Mouse (Mus musculus): ENCODE measurements around the gene Wiz. TPM values are rescaled to one million over a fixed set of nuclear protein-coding genes. Genes with fewer than 3 reads are reported as not detected.

Wiz gene
- polyA plus RNA-seq (2012; ENCODE audit: low replicate concordance) = 65.0 and 91.1 TPM in 2 replicates

DNA sequence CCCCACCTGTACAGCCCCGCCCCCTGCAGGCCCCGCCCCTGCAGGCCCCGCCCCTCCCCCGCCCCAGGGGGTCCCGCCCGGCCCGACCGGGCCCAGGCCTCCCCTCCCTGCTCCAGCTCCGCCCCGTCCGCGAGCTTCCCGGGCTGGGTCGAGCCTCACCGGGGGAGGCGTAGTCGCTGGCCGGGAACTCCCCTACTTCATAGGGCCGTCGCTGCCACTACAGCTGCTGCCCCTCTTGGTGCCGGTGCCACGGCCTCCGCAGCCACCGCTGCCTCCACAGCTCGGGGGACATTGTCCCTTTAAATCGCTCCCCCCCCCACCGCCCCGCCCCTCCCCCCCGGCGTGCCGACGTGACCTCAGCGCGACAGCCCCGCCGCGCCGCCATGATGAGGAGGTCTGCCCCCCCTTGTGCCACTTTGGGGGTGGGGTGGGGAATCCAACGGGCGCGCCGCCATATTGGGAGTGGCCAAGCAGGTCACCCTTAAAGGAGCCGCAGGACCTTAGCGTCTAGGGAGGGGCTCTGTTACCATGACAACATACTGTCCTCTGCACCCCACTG lies at the start of gene Wiz:
Gene Wiz, minus strand, starts transcription at position 339 of the 559 bp plus-strand sequence.

DNA sequence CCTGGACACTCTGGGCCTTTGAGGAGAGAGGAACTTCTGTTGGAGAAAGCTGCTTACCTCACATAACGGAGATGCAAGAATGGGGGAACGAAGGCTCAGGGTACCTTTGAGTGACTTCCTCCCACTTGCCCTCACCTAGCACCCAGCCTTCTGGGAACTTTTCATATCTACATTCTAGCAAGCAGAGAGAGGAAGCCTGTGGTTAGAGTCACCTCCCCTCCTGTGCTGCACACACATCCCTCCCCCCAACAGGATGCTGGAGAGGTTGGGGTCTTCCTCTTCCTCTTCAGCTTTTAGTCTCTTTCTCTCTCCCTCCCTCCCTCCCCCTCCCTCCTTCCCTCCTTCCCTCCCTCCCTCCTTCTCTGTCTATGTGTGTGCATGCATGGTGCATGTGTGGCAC lies 34.8 kb upstream of the Wiz start, which contains the start of gene Pglyrp2:
Gene Pglyrp2, minus strand, starts transcription at position 134 of the 400 bp plus-strand sequence.

DNA sequence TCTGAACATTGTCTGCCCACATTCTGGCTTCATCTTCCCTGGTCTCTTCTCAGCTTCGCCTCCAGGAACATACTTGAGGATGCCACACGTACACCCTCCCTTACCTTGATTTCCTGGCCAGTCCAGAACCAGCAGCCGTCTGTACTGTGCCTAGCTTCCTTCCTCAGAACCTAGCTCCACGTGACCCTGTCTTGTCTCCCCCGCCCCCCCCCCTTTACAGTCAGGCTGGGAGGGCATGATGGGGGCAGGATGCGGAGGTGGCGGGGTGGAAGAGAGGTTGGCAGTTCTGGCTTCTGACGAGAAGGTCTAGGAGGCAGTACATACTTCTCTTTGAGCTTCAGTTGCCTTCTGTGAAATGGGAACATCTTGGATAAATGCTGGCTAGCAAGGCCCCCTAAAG lies 14.2 kb upstream of the Wiz start, which contains the start of gene Rasal3:
Gene Rasal3, minus strand, starts transcription at position 167 of the 400 bp plus-strand sequence.

DNA sequence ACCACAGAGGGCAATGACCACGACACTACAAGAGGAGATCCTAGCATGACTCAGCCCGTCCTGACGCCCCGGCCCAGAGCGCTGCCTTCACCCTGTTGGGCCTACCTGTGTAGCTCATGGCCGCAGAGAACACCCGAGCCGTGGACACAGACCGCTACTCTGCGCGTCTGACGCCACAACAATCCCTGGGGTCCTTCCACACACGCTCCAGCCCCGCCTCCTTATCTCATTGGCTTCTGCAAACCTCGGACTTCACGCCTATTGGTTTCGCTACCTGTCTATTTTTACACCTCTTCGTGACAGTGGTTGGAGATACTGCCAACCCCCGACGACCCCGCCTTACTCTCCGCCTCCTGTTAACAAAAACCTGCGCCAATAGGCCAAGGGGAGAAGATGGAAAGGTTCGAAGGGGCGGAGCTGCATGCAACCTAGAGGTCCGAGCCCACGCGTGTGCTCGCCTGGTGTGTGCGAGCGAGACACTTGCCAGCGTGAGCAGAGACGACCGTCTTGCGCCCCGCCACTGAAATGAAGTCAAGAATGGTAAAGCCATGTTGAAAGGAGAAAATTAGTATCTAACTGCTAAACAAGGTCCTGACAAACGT lies 38.8 kb downstream of the Wiz start, which contains the start of gene Akap8l:
Gene Akap8l, minus strand, starts transcription at position 226 of the 602 bp plus-strand sequence.

DNA sequence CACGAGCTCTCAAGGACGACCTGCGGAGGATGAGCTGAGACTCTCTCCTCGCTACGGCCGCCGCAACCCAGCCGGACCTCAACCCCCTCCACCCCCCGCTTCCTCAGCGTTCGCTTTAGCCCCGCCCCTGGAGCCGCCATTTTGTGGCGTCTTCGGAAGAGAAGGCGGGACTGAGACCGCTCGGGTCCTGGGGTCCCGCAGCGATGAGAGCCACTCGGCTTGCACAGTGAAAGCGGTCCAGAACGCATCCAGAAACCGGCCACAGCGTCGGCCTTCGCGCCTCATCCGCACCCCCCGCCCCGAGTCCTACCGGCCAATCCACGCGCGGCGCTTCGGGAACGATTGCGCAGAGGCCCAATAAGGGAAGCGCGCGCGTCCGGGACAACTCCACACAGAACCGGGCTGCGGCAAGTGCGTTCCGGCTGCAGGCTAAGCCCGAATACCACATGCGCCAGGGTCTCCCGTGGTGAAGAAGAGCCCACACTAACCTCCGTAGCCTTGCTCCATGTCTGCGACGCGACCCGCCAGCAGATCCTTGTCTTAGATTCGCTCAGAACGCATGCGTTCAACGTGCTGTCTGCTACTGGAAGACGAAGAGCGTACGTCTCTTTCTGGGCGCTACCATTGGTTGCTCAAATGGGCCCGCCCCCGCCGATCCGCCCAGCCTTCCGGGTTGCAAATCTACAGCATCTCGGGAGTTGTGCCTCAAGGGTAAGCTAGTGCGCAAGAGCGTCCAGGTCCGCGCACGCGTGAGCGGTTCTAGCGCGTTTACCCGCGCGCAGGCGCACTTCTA lies 68.4 kb downstream of the Wiz start, which contains the start of gene Akap8:
Gene Akap8, minus strand, starts transcription at position 642 of the 793 bp plus-strand sequence.

Other genes starting within 250 kb of the Wiz start
- gene Notch3, start 222.6 kb downstream of the Wiz start, polyA plus RNA-seq (2012; ENCODE audit: low replicate concordance) = 1.2 and 4.5 TPM in 2 replicates
- not detected in 2 replicates for gene Ephx3, start 199.9 kb downstream of the Wiz start, polyA plus RNA-seq (2012; ENCODE audit: low replicate concordance)
- gene Brd4, start 104.7 kb downstream of the Wiz start, polyA plus RNA-seq (2012; ENCODE audit: low replicate concordance) = 216 and 300 TPM in 2 replicates
- gene Akap8, start 68.2 kb downstream of the Wiz start, polyA plus RNA-seq (2012; ENCODE audit: low replicate concordance) = 397 and 498 TPM in 2 replicates
- 219 and 519 TPM in 2 replicates for gene Akap8l, start 38.8 kb downstream of the Wiz start, polyA plus RNA-seq (2012; ENCODE audit: low replicate concordance)
- gene Rasal3, start 14.1 kb upstream of the Wiz start, polyA plus RNA-seq (2012; ENCODE audit: low replicate concordance) = 143 and 237 TPM in 2 replicates
- gene Pglyrp2, start 34.7 kb upstream of the Wiz start, polyA plus RNA-seq (2012; ENCODE audit: low replicate concordance) = 39.2 and 48.5 TPM in 2 replicates
- 0.22 TPM in 1 of 2 replicates, not detected in the other for gene Cyp4f39, start 63.3 kb upstream of the Wiz start, polyA plus RNA-seq (2012; ENCODE audit: low replicate concordance)
- 1.8 and 3.3 TPM in 2 replicates for gene Cyp4f17, start 116.6 kb upstream of the Wiz start, polyA plus RNA-seq (2012; ENCODE audit: low replicate concordance)
- gene Cyp4f16, start 147.1 kb upstream of the Wiz start, polyA plus RNA-seq (2012; ENCODE audit: low replicate concordance) = 11.4 and 36.0 TPM in 2 replicates
- gene Cyp4f37, start 231.9 kb upstream of the Wiz start, polyA plus RNA-seq (2012; ENCODE audit: low replicate concordance) = 0.43 and 1.5 TPM in 2 replicates

Measured in hematopoietic multipotent progenitor cell, adult 10-12 weeks (in vitro differentiated cells).